Mouse (Mus musculus): ENCODE results near the gene Psma3.
"Not testable (repeated sequence)": the region's sequence is repeated elsewhere in the genome, so short reads cannot be mapped to it uniquely, and the experiment has no call there.

Psma3 gene

GRCm38 (mm10) chr12:70997225-70997624, 22.8 kb downstream of the Psma3 start:
- in situ Hi-C loops (cut with MboI; ENCODE audit: unreplicated experiment in 2 of 2): no loop called here

GRCm38 (mm10) chr12:70999423-70999903, 25.0 kb downstream of the Psma3 start:
- in situ Hi-C loops (cut with MboI; ENCODE audit: unreplicated experiment in 2 of 2): no loop called here

GRCm38 (mm10) chr12:71000344-71000743, 25.9 kb downstream of the Psma3 start:
- in situ Hi-C loops (cut with MboI; ENCODE audit: unreplicated experiment in 2 of 2): no loop called here

GRCm38 (mm10) chr12:71001456-71001855, 27.0 kb downstream of the Psma3 start:
- in situ Hi-C loops (cut with MboI; ENCODE audit: unreplicated experiment in 2 of 2): no loop called here

GRCm38 (mm10) chr12:71003760-71004426, 29.5 kb downstream of the Psma3 start:
- in situ Hi-C loops (cut with MboI; ENCODE audit: unreplicated experiment in 2 of 2): no loop called here

- in situ Hi-C loops (cut with MboI; ENCODE audit: unreplicated experiment in 2 of 2): no loop called here
Observed at GRCm38 (mm10) chr12:71006141-71006540, 31.7 kb downstream of the Psma3 start.

- in situ Hi-C loops (cut with MboI; ENCODE audit: unreplicated experiment in 2 of 2): no loop called here
Observed at GRCm38 (mm10) chr12:71006901-71007300, 32.5 kb downstream of the Psma3 start.

- in situ Hi-C loops (cut with MboI; ENCODE audit: unreplicated experiment in 2 of 2): loop anchor here in 1 of 2 experiments (5.0 kb wide), 1 partner anchor 37 kb away; the partner anchor contains the start of gene Psma3
Observed at GRCm38 (mm10) chr12:71009769-71010168, 35.3 kb downstream of the Psma3 start.

GRCm38 (mm10) chr12:71014845-71015362, 40.5 kb downstream of the Psma3 start:
- in situ Hi-C loops (cut with MboI; ENCODE audit: unreplicated experiment in 2 of 2): loop anchor here in 1 of 2 experiments (5.0 kb wide), 1 partner anchor 43 kb away; the partner anchor contains the start of gene Psma3

GRCm38 (mm10) chr12:71015363-71016210, 41.2 kb downstream of the Psma3 start, which contains the start of gene Arid4a:
Gene Arid4a (plus strand): TSS chr12:71015990.
- in situ Hi-C loops (cut with MboI; ENCODE audit: unreplicated experiment in 2 of 2): no loop called here

- in situ Hi-C loops (cut with MboI; ENCODE audit: unreplicated experiment in 2 of 2): no loop called here
Observed at GRCm38 (mm10) chr12:71016211-71016502, 41.7 kb downstream of the Psma3 start.

- in situ Hi-C loops (cut with MboI; ENCODE audit: unreplicated experiment in 2 of 2): no loop called here
Observed at GRCm38 (mm10) chr12:71016503-71017241, 42.3 kb downstream of the Psma3 start.

GRCm38 (mm10) chr12:71017242-71017571, 42.8 kb downstream of the Psma3 start:
- in situ Hi-C loops (cut with MboI; ENCODE audit: unreplicated experiment in 2 of 2): no loop called here

GRCm38 (mm10) chr12:71017827-71018226, 43.4 kb downstream of the Psma3 start:
- in situ Hi-C loops (cut with MboI; ENCODE audit: unreplicated experiment in 2 of 2): no loop called here

- in situ Hi-C loops (cut with MboI; ENCODE audit: unreplicated experiment in 2 of 2): no loop called here
Observed at GRCm38 (mm10) chr12:71019211-71019610, 44.8 kb downstream of the Psma3 start.

GRCm38 (mm10) chr12:71024411-71024810, 50.0 kb downstream of the Psma3 start:
- in situ Hi-C loops (cut with MboI; ENCODE audit: unreplicated experiment in 2 of 2): no loop called here

- in situ Hi-C loops (cut with MboI; ENCODE audit: unreplicated experiment in 2 of 2): not testable (repeated sequence)
Observed at GRCm38 (mm10) chr12:71028265-71028664, 53.8 kb downstream of the Psma3 start.

GRCm38 (mm10) chr12:71030260-71030659, 55.8 kb downstream of the Psma3 start:
- in situ Hi-C loops (cut with MboI; ENCODE audit: unreplicated experiment in 2 of 2): no loop called here

- in situ Hi-C loops (cut with MboI; ENCODE audit: unreplicated experiment in 2 of 2): no loop called here
Observed at GRCm38 (mm10) chr12:71030722-71031121, 56.3 kb downstream of the Psma3 start.

- in situ Hi-C loops (cut with MboI; ENCODE audit: unreplicated experiment in 2 of 2): no loop called here
Observed at GRCm38 (mm10) chr12:71035826-71036225, 61.4 kb downstream of the Psma3 start.

Measured in v-Abl transformed pro-B cells (cell line).